Mouse (Mus musculus): ENCODE measurements at regions not wholly inside any gene's neighbourhood (a gene's known extent, or its start where the extent isn't known, plus 50 kb on each side); places are given as distances from the start of the nearest gene placed in this dataset.

- Histone ChIP-seq H3K27me3 (no peaks in the 10 kb centered on the region), H3K9me3 (no peaks in the 10 kb centered on the region), H3K9ac (no peak overlapping the region), H3K4me1 (replicated peaks) (no peaks in the 10 kb centered on the region), H3K4me2 (no peak overlapping the region), H3K4me3 (no peak overlapping the region), H3K36me3 (no peaks in the 10 kb centered on the region), H3K27ac (replicated peaks) (no peak overlapping the region)
- WGBS, result 82% methylated on average over 4 of the region's 4 CpGs
- ATAC-seq (ENCODE audit: low FRiP score, low read depth), result no peak
Observed at GRCm38 (mm10) chr15:68714337-68714736, 2213.6 kb upstream of the Lrrc6 start.

- no peaks in the 10 kb centered on the region for H3K36me3 ChIP-seq
- no peak overlapping the region for H3K4me3 ChIP-seq
- H3K9me3 ChIP-seq, result no peaks in the 10 kb centered on the region
- 61% methylated on average over 3 of the region's 3 CpGs for WGBS
- H3K4me2 ChIP-seq, result no peak overlapping the region
- 0 out of 2 replicates have a peak, but pooled peaks have one; percentile 42 for ATAC-seq (ENCODE audit: low FRiP score, low read depth)
- H3K27ac ChIP-seq (replicated peaks), result no peak overlapping the region
- no peaks in the 10 kb centered on the region for H3K4me1 ChIP-seq (replicated peaks)
- H3K9ac ChIP-seq, result no peak overlapping the region
- no peaks in the 10 kb centered on the region for H3K27me3 ChIP-seq
Observed at GRCm38 (mm10) chr15:68707306-68707705, 2206.6 kb upstream of the Lrrc6 start.

- H3K27me3 ChIP-seq, result no peaks in the 10 kb centered on the region
- H3K4me2 ChIP-seq, result no peak overlapping the region
- WGBS, result 37% methylated on average over 5 of the region's 5 CpGs
- no peak overlapping the region for H3K27ac ChIP-seq (replicated peaks)
- H3K4me3 ChIP-seq, result no peak overlapping the region
- no peak for ATAC-seq (ENCODE audit: low FRiP score, low read depth)
- H3K9me3 ChIP-seq, result no peaks in the 10 kb centered on the region
- 0 out of 2 replicates have a peak, but pooled peaks cover 5% of the 10 kb centered on the region for H3K4me1 ChIP-seq (replicated peaks)
- no peak overlapping the region for H3K9ac ChIP-seq
- no peaks in the 10 kb centered on the region for H3K36me3 ChIP-seq
Observed at GRCm38 (mm10) chr15:68695041-68695650, 2194.4 kb upstream of the Lrrc6 start.

- no peak overlapping the region for H3K27ac ChIP-seq (replicated peaks)
- H3K36me3 ChIP-seq, result no peaks in the 10 kb centered on the region
- no peak for ATAC-seq (ENCODE audit: low FRiP score, low read depth)
- H3K4me2 ChIP-seq, result no peak overlapping the region
- H3K4me1 ChIP-seq (replicated peaks), result no peaks in the 10 kb centered on the region
- no peaks in the 10 kb centered on the region for H3K9me3 ChIP-seq
- 65% methylated on average over 1 of the region's 1 CpGs for WGBS
- H3K4me3 ChIP-seq, result no peak overlapping the region
- no peak overlapping the region for H3K9ac ChIP-seq
- no peaks in the 10 kb centered on the region for H3K27me3 ChIP-seq
Observed at GRCm38 (mm10) chr15:68667462-68667861, 2166.8 kb upstream of the Lrrc6 start.

- no peak overlapping the region for H3K4me3 ChIP-seq
Observed at GRCm38 (mm10) chr15:68665331-68665730, 2164.6 kb upstream of the Lrrc6 start.

GRCm38 (mm10) chr15:68656722-68657121 lies 2156.0 kb upstream of the Lrrc6 start:
- no peak for ATAC-seq (ENCODE audit: low FRiP score, low read depth)
- Histone ChIP-seq H3K4me2 (no peak overlapping the region), H3K9ac (no peak overlapping the region), H3K9me3 (no peaks in the 10 kb centered on the region), H3K27me3 (no peaks in the 10 kb centered on the region), H3K27ac (replicated peaks) (no peak overlapping the region), H3K4me3 (no peak overlapping the region), H3K36me3 (no peaks in the 10 kb centered on the region), H3K4me1 (replicated peaks) (no peaks in the 10 kb centered on the region)
- 53% methylated on average over 6 of the region's 6 CpGs for WGBS

More at GRCm38 (mm10) chr15:68665331-68665730, 2164.6 kb upstream of the Lrrc6 start:
- Histone ChIP-seq H3K9ac (no peak overlapping the region), H3K27ac (replicated peaks) (no peak overlapping the region), H3K27me3 (no peaks in the 10 kb centered on the region), H3K9me3 (no peaks in the 10 kb centered on the region), H3K36me3 (no peaks in the 10 kb centered on the region), H3K4me2 (no peak overlapping the region), H3K4me1 (replicated peaks) (no peaks in the 10 kb centered on the region)
- ATAC-seq (ENCODE audit: low FRiP score, low read depth), result no peak

GRCm38 (mm10) chr15:68655046-68655445 lies 2154.3 kb upstream of the Lrrc6 start:
- Histone ChIP-seq H3K27me3 (no peaks in the 10 kb centered on the region), H3K9me3 (no peaks in the 10 kb centered on the region), H3K4me3 (no peak overlapping the region), H3K27ac (replicated peaks) (no peak overlapping the region), H3K36me3 (no peaks in the 10 kb centered on the region), H3K9ac (no peak overlapping the region), H3K4me2 (no peak overlapping the region), H3K4me1 (replicated peaks) (peaks cover 1% of the 10 kb centered on the region)
- ATAC-seq (ENCODE audit: low FRiP score, low read depth), result no peak
- WGBS, result 95% methylated on average over 3 of the region's 3 CpGs

- H3K4me3 ChIP-seq, result no peak overlapping the region
- H3K9ac ChIP-seq, result no peak overlapping the region
- no peaks in the 10 kb centered on the region for H3K9me3 ChIP-seq
- H3K4me2 ChIP-seq, result no peak overlapping the region
- no peaks in the 10 kb centered on the region for H3K36me3 ChIP-seq
- ATAC-seq (ENCODE audit: low FRiP score, low read depth), result no peak
- 43% methylated on average over 2 of the region's 2 CpGs for WGBS
- no peak overlapping the region for H3K27ac ChIP-seq (replicated peaks)
- peaks cover 8% of the 10 kb centered on the region for H3K4me1 ChIP-seq (replicated peaks)
- H3K27me3 ChIP-seq, result no peaks in the 10 kb centered on the region
Observed at GRCm38 (mm10) chr15:68650609-68651008, 2149.9 kb upstream of the Lrrc6 start.

GRCm38 (mm10) chr15:68650033-68650432 lies 2149.3 kb upstream of the Lrrc6 start:
- H3K27ac ChIP-seq (replicated peaks), result no peak overlapping the region
- H3K36me3 ChIP-seq, result no peaks in the 10 kb centered on the region
- no peak overlapping the region for H3K4me3 ChIP-seq
- H3K4me1 ChIP-seq (replicated peaks), result peaks cover 8% of the 10 kb centered on the region
- no peaks in the 10 kb centered on the region for H3K9me3 ChIP-seq
- H3K9ac ChIP-seq, result no peak overlapping the region
- no peaks in the 10 kb centered on the region for H3K27me3 ChIP-seq
- WGBS, result 16% methylated on average over 3 of the region's 3 CpGs
- ATAC-seq (ENCODE audit: low FRiP score, low read depth), result no peak
- H3K4me2 ChIP-seq, result no peak overlapping the region

- Histone ChIP-seq H3K9me3 (no peaks in the 10 kb centered on the region), H3K9ac (no peak overlapping the region), H3K4me2 (no peak overlapping the region), H3K4me3 (no peak overlapping the region), H3K4me1 (replicated peaks) (peaks cover 8% of the 10 kb centered on the region), H3K27me3 (no peaks in the 10 kb centered on the region), H3K36me3 (no peaks in the 10 kb centered on the region), H3K27ac (replicated peaks) (no peak overlapping the region)
- WGBS, result 74% methylated on average over 3 of the region's 3 CpGs
- no peak for ATAC-seq (ENCODE audit: low FRiP score, low read depth)
Observed at GRCm38 (mm10) chr15:68646865-68647264, 2146.2 kb upstream of the Lrrc6 start.

GRCm38 (mm10) chr15:68644862-68645261 lies 2144.2 kb upstream of the Lrrc6 start:
- Histone ChIP-seq H3K9me3 (no peaks in the 10 kb centered on the region), H3K4me3 (no peak overlapping the region), H3K27ac (replicated peaks) (no peak overlapping the region), H3K9ac (no peak overlapping the region), H3K36me3 (no peaks in the 10 kb centered on the region), H3K4me1 (replicated peaks) (peaks cover 5% of the 10 kb centered on the region), H3K4me2 (no peak overlapping the region), H3K27me3 (no peaks in the 10 kb centered on the region)
- 93% methylated on average over 1 of the region's 1 CpGs for WGBS
- ATAC-seq (ENCODE audit: low FRiP score, low read depth), result no peak

GRCm38 (mm10) chr15:68635633-68636032 lies 2134.9 kb upstream of the Lrrc6 start:
- ATAC-seq (ENCODE audit: low FRiP score, low read depth), result no peak
- H3K4me3 ChIP-seq, result no peak overlapping the region

GRCm38 (mm10) chr15:68626976-68627375 lies 2126.3 kb upstream of the Lrrc6 start:
- Histone ChIP-seq H3K27ac (replicated peaks) (no peak overlapping the region), H3K4me2 (no peak overlapping the region), H3K4me1 (replicated peaks) (no peaks in the 10 kb centered on the region), H3K36me3 (no peaks in the 10 kb centered on the region), H3K9ac (no peak overlapping the region), H3K27me3 (no peaks in the 10 kb centered on the region), H3K4me3 (no peak overlapping the region), H3K9me3 (no peaks in the 10 kb centered on the region)
- 68% methylated on average over 4 of the region's 4 CpGs for WGBS
- no peak for ATAC-seq (ENCODE audit: low FRiP score, low read depth)

More at GRCm38 (mm10) chr15:68635633-68636032, 2134.9 kb upstream of the Lrrc6 start:
- Histone ChIP-seq H3K4me1 (replicated peaks) (no peaks in the 10 kb centered on the region), H3K9me3 (no peaks in the 10 kb centered on the region), H3K27me3 (no peaks in the 10 kb centered on the region), H3K9ac (no peak overlapping the region), H3K4me2 (no peak overlapping the region), H3K36me3 (no peaks in the 10 kb centered on the region), H3K27ac (replicated peaks) (no peak overlapping the region)

All from hindbrain, embryonic 15.5 days (tissue).